Mouse (Mus musculus) G1E (cell line): ENCODE measurements around the gene 1810046K07Rik.

Source experiments
- CTCF ChIP-seq: IDR thresholded peaks from 2 replicates; pipeline ENCODE4 v1.5.1; 2012; ENCODE audit warnings: low read depth, low read length, inconsistent platforms, mixed read lengths
- GATA2 ChIP-seq: IDR thresholded peaks from 2 replicates; pipeline ENCODE4 v1.6.1; 2012; ENCODE audit warnings: low read depth, low read length, inconsistent platforms, borderline replicate concordance
- POLR2AphosphoS5 ChIP-seq: IDR thresholded peaks from 2 replicates; pipeline ENCODE4 v1.6.1; 2012; ENCODE audit warnings: low read depth, low read length, inconsistent platforms; ENCODE audit not compliant: insufficient replicate concordance

DNA sequence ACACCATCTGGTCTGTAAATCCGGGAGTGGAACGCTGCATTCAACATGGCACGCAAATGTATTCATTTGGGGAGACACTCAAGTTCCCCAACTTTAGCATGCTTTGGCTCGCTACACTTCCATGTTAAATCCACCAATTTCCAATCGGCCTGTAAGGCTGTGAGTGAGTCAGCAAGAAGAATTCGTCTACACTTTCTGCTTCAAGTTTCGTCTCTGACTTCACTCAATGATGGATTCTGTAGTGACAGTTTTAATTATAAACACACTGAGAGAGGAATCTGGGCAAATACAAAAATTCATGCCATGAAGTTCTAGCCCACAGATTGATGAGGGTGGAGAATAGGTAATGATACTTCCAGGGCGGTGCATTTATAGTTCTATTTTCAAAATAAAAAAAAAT lies 35.2 kb downstream of the 1810046K07Rik start:
- TF ChIP-seq CTCF (no peak), POLR2AphosphoS5 (no peak), GATA2 (no peak)
